ENCODE assay signal across 8 mouse cellular contexts in the genomic region with DNA sequence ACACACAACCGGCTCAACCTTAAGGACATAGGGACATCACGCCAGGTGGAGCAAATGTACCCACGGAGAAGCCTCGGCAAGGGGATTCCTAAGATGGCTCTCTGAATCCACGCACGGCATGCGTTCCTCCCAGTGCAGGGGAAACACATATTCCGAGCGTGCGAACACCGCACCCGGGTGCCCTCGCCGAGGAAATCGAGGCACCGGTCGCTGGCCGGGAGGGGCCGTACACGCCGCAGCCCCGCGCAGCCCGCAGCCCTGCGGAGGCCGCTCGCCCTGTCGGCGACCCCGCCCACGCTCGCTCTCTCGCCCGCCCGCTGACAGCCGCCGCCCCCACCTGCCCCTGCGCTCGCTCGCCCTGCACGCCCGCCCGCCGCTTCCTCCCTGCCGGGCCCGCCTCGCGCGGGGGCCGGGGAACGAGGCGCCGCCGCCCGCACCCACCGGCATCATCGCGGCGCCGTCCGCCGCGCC. TPM values are rescaled to one million over a fixed set of nuclear protein-coding genes. Genes with fewer than 3 reads are reported as not detected.
DNase-seq lines count a peak whose midpoint lies in the region; ATAC-seq and TF ChIP-seq lines count a peak whose summit lies in the region.

No protein-coding gene starts in this region.

- H3K9ac ChIP-seq in ES-E14 (ENCODE audit: insufficient read depth, low read depth, low read length, poor library complexity, severe bottlenecking) = peak overlapping the region; percentile 62
- peak overlapping the region; percentile 91 for H3K9ac ChIP-seq in forebrain, postnatal 0 days
- peak overlapping the region; percentile 70 for H3K9ac ChIP-seq in hindbrain, embryonic 11.5 days (ENCODE audit: low read depth, low read length)

- peak; percentile 57 for ATAC-seq in cerebellum, adult (ENCODE audit: insufficient number of reproducible peaks, low FRiP score, low TSS enrichment)
- ATAC-seq in forebrain, postnatal 0 days = peak; percentile 65
- ATAC-seq in hindbrain, embryonic 11.5 days (ENCODE audit: low FRiP score) = peak; percentile 57
- peak; percentile 32 for ATAC-seq in megakaryocyte progenitor cell, adult 5-6 weeks (replicated peaks; ENCODE audit: poor library complexity)

- H3K4me1 ChIP-seq in ES-E14 (ENCODE audit: control insufficient read depth in 2 of 2, insufficient read depth in 2 of 2, low read length in 2 of 2, poor library complexity in 1 of 2) = no peaks in the 10 kb centered on the region
- peaks cover 9% of the 10 kb centered on the region; the same call in 1 of the 2 replicates for H3K4me1 ChIP-seq in forebrain, postnatal 0 days (ENCODE audit: insufficient read depth)
- no peaks in the 10 kb centered on the region for H3K4me1 ChIP-seq in hindbrain, embryonic 11.5 days (replicated peaks; ENCODE audit: control insufficient read depth, insufficient read depth, low read length)

- TF ChIP-seq CTCF in forebrain, postnatal 0 days (IDR thresholded peaks at IDR 0.05; ENCODE audit: low read depth) = no peak
- TF ChIP-seq CTCF in left cerebral cortex, adult 2 months (IDR thresholded peaks at IDR 0.05) = no peak

- no peaks in the 10 kb centered on the region for H3K9me3 ChIP-seq in ES-E14 (ENCODE audit: control insufficient read depth, insufficient read depth, low read depth, low read length)
- H3K9me3 ChIP-seq in forebrain, postnatal 0 days (ENCODE audit: low read length) = no peaks in the 10 kb centered on the region
- no peaks in the 10 kb centered on the region for H3K9me3 ChIP-seq in hindbrain, embryonic 11.5 days (ENCODE audit: control insufficient read depth, low read length)

- DNase-seq in ES-E14 (ENCODE audit: low read depth, low spot score) = no peak
- peak; percentile 68 for DNase-seq in forebrain, postnatal 0 days
- peak; percentile 56 for DNase-seq in hindbrain, embryonic 11.5 days (ENCODE audit: low spot score)
- DNase-seq in left cerebral cortex, adult 2 months (ENCODE audit: extremely low spot score in 1 of 2, low spot score in 2 of 2) = peak; percentile 57 to 71
- DNase-seq in spleen, adult 12 weeks (ENCODE audit: low spot score) = peak; percentile 63
- no peak for DNase-seq in adipocyte (ENCODE audit: low spot score)

- peak overlapping the region; percentile 63 to 84 for H3K4me3 ChIP-seq in ES-E14 (ENCODE audit: insufficient read depth in 1 of 2, low read depth in 1 of 2, low read length in 2 of 2, poor library complexity in 1 of 2, severe bottlenecking in 1 of 2)
- H3K4me3 ChIP-seq in forebrain, postnatal 0 days (ENCODE audit: low read depth, low read length) = peak overlapping the region; percentile 81
- H3K4me3 ChIP-seq in hindbrain, embryonic 11.5 days (ENCODE audit: low read depth, low read length) = peak overlapping the region; percentile 65
- peak overlapping the region; percentile 69 for H3K4me3 ChIP-seq in left cerebral cortex, adult 2 months

- peak overlapping the region; percentile 90 for H3K4me2 ChIP-seq in forebrain, postnatal 0 days (ENCODE audit: low read depth)
- H3K4me2 ChIP-seq in hindbrain, embryonic 11.5 days (replicated peaks; ENCODE audit: low read depth, low read length) = peak overlapping the region; percentile 96

- no peaks in the 10 kb centered on the region for H3K27me3 ChIP-seq in forebrain, postnatal 0 days (ENCODE audit: insufficient read depth, low read length)
- H3K27me3 ChIP-seq in hindbrain, embryonic 11.5 days (ENCODE audit: control insufficient read depth, insufficient read depth, low read length) = peaks cover 9% of the 10 kb centered on the region

- no peaks in the 10 kb centered on the region for H3K36me3 ChIP-seq in ES-E14 (ENCODE audit: control insufficient read depth, insufficient read depth, low read length, poor library complexity, severe bottlenecking)
- no peaks in the 10 kb centered on the region for H3K36me3 ChIP-seq in forebrain, postnatal 0 days (ENCODE audit: insufficient read depth)
- H3K36me3 ChIP-seq in hindbrain, embryonic 11.5 days (ENCODE audit: control insufficient read depth, insufficient read depth, low read length) = no peaks in the 10 kb centered on the region

- in situ Hi-C loops in ES-E14 (cut with MboI; ENCODE audit: low sequenced_read_pairs in 2 of 2, unreplicated experiment in 2 of 2) = no loop called here

- under 1% methylated on average over 57 of the region's 63 CpGs for WGBS in forebrain, postnatal 0 days
- WGBS in hindbrain, embryonic 11.5 days = under 1% methylated on average over 38 of the region's 63 CpGs

- intact Hi-C loops in left cerebral cortex, adult 2 months (cut with DNase I) = no loop called here

- no peak overlapping the region for H3K27ac ChIP-seq in ES-E14 (ENCODE audit: insufficient read depth, low read depth, low read length, poor library complexity, severe bottlenecking)
- H3K27ac ChIP-seq in forebrain, postnatal 0 days (ENCODE audit: low read depth, low read length) = peak overlapping the region; percentile 94
- peak overlapping the region; percentile 81 for H3K27ac ChIP-seq in hindbrain, embryonic 11.5 days (ENCODE audit: low read depth, low read length)
- peak overlapping the region; percentile 94 for H3K27ac ChIP-seq in left cerebral cortex, adult 2 months

TF ChIP-seq in ES-E14, 5 proteins besides CTCF, POLR2A, EP300 and RAD21:
- TF ChIP-seq ZC3H11A (IDR thresholded peaks at IDR 0.05; ENCODE audit: borderline replicate concordance, low read depth, low read length) = no peak
- TF ChIP-seq MAFK (IDR thresholded peaks at IDR 0.05; ENCODE audit: insufficient read depth, low read depth, low read length) = no peak
- TF ChIP-seq ZNF384 (IDR thresholded peaks at IDR 0.05; ENCODE audit: low read depth, low read length) = no peak
- no peak for TF ChIP-seq CHD2 (IDR thresholded peaks at IDR 0.05; ENCODE audit: low read depth, low read length)
- no peak for TF ChIP-seq HCFC1 (IDR thresholded peaks at IDR 0.05; ENCODE audit: borderline replicate concordance, insufficient read depth, low read length)

RNA-seq across cellular contexts. Expression of a gene that starts 0.5 kb away (rescaled TPM):
- 4.4 and 4.5 TPM in 2 replicates for total RNA-seq in ES-E14 (2012; rRNA removed)
- total RNA-seq in forebrain, postnatal 0 days (2014; rRNA removed) = 47.1 and 53.8 TPM in 2 replicates
- 31.7 and 37.6 TPM in 2 replicates for polyA plus RNA-seq in forebrain, postnatal 0 days (2015; fragmentation: Nextera tagmentation; extraction: Ambion mirVana)
- 8.3 and 9.5 TPM in 2 replicates for polyA plus RNA-seq in hindbrain, embryonic 11.5 days (2014; fragmentation: Nextera tagmentation; extraction: Ambion mirVana)
- total RNA-seq in left cerebral cortex, adult 2 months (2021) = 10 to 100 TPM; 59.4 to 61.0 TPM
- 5.4 and 9.3 TPM in 2 replicates for total RNA-seq in megakaryocyte progenitor cell, adult 5-6 weeks (2015)
- 3.7 and 7.5 TPM in 2 replicates for total RNA-seq in megakaryocyte progenitor cell, adult 5-6 weeks (2017)

RNA-seq across cellular contexts. Expression of a gene that starts 59.3 kb away (rescaled TPM):
- 180 and 297 TPM in 2 replicates for total RNA-seq in ES-E14 (2012; rRNA removed)
- total RNA-seq in forebrain, postnatal 0 days (2014; rRNA removed) = 313 and 545 TPM in 2 replicates
- 765 and 965 TPM in 2 replicates for polyA plus RNA-seq in forebrain, postnatal 0 days (2015; fragmentation: Nextera tagmentation; extraction: Ambion mirVana)
- polyA plus RNA-seq in hindbrain, embryonic 11.5 days (2014; fragmentation: Nextera tagmentation; extraction: Ambion mirVana) = 582 and 583 TPM in 2 replicates
- 100 to 1,000 TPM; 328 to 341 TPM for total RNA-seq in left cerebral cortex, adult 2 months (2021)
- total RNA-seq in megakaryocyte progenitor cell, adult 5-6 weeks (2015) = 491 and 507 TPM in 2 replicates
- total RNA-seq in megakaryocyte progenitor cell, adult 5-6 weeks (2017) = 601 and 839 TPM in 2 replicates

Comparison
In these comparisons a context has a peak if more than half of its experiments do, and no peak if none do; other contexts are left out.
1. DNase-seq: peak in forebrain, postnatal 0 days (single experiment), hindbrain, embryonic 11.5 days (single experiment), left cerebral cortex, adult 2 months (2 of 2) and spleen, adult 12 weeks (single experiment); none in ES-E14 (single experiment) and adipocyte (single experiment).
2. Peak in every context shown above with its lines, with median percentiles within 50 percentile points of each other: H3K4me3 ChIP-seq, H3K9ac ChIP-seq and ATAC-seq.